In the genomic region with DNA sequence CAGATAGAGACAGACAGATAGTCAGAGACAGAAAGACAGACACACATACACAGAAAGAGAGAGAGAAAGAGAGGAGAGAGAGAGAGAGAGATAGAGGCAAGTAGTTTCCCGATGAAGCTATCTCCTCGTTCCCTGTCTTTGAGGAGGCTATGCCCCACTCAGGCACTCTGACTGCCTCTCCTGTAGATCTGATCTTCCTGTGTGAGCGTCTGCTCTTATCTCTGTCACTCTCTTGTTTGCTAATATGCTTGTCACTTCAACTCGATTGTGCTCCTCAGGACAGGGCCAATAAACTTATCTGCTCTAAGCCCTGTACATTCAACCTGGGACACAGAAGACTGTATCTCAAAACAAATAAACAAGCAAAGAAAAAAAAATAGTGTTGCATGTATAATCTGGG, we compare ENCODE assay signal across 31 mouse cellular contexts. TPM values are rescaled to one million over a fixed set of nuclear protein-coding genes. Genes with fewer than 3 reads are reported as not detected.
DNase-seq lines count a peak whose midpoint lies in the region; ATAC-seq and TF ChIP-seq lines count a peak whose summit lies in the region.
"Had no signal": no experiment of that assay in that cellular context is flagged by ENCODE, and none has a peak within 500 bp of the region (broad histone marks: within the 10 kb centered on the region; RNA-seq: fewer than 3 reads in every experiment).

No protein-coding gene starts in this region.

- H3K27me3 ChIP-seq in G1E (ENCODE audit: insufficient read depth, low read length) (peaks cover 5% of the 10 kb centered on the region; the same call in 1 of the 2 replicates), MEL (ENCODE audit: control insufficient read depth in 1 of 2, insufficient read depth in 2 of 2, low read length in 2 of 2) (no peaks in the 10 kb centered on the region)
- peaks cover under 1% of the 10 kb centered on the region; the same call in 1 of the 2 replicates for H3K27me3 ChIP-seq in liver, embryonic 12.5 days (replicated peaks)
- no peaks in the 10 kb centered on the region for H3K27me3 ChIP-seq in liver, postnatal 0 days (ENCODE audit: insufficient read depth, low read length)
- H3K27me3 ChIP-seq: CH12.LX; embryonic facial prominence, embryonic 12.5 days; kidney, embryonic 15.5 days; limb, embryonic 13.5 days; midbrain, embryonic 12.5 days; neural tube, embryonic 12.5 days had no signal

- peak overlapping the region; percentile 58 for H3K4me2 ChIP-seq in liver, embryonic 12.5 days
- no peak overlapping the region for H3K4me2 ChIP-seq in liver, postnatal 0 days (ENCODE audit: low read depth, low read length)
- H3K4me2 ChIP-seq: embryonic facial prominence, embryonic 12.5 days; forebrain, embryonic 12.5 days; heart, embryonic 13.5 days; kidney, embryonic 15.5 days; limb, embryonic 13.5 days; lung, embryonic 14.5 days; midbrain, embryonic 12.5 days; neural tube, embryonic 12.5 days had no signal

- WGBS in liver, embryonic 12.5 days (ENCODE audit: insufficient replicate concordance), result 2% methylated on average over 4 of the region's 4 CpGs
- WGBS in liver, postnatal 0 days (ENCODE audit: insufficient replicate concordance), result 19% methylated on average over 4 of the region's 4 CpGs

- H3K9me3 ChIP-seq in G1E (replicated peaks) (no peaks in the 10 kb centered on the region), MEL (replicated peaks; ENCODE audit: insufficient read depth, low read length) (no peaks in the 10 kb centered on the region)
- H3K9me3 ChIP-seq in liver, embryonic 12.5 days (replicated peaks), result no peaks in the 10 kb centered on the region
- no peaks in the 10 kb centered on the region for H3K9me3 ChIP-seq in liver, postnatal 0 days (ENCODE audit: low read length)
- H3K9me3 ChIP-seq: embryonic facial prominence, embryonic 12.5 days; forebrain, embryonic 12.5 days; heart, embryonic 13.5 days; hindbrain, embryonic 10.5 days; kidney, embryonic 15.5 days; limb, embryonic 13.5 days; midbrain, embryonic 12.5 days; neural tube, embryonic 12.5 days had no signal

- ATAC-seq in G1E (ENCODE audit: extremely low read depth, insufficient number of reproducible peaks, low FRiP score, poor library complexity, severe bottlenecking), result peak; percentile 75
- ATAC-seq in liver, embryonic 12.5 days, result peak; percentile 64
- no peak for ATAC-seq in liver, postnatal 0 days
- no peak for ATAC-seq in frontal cortex, adult (ENCODE audit: low TSS enrichment)
- ATAC-seq: forebrain, postnatal 0 days; hindbrain, embryonic 16.5 days; Patski had no signal

- no peaks in the 10 kb centered on the region for H3K79me2 ChIP-seq in MEL (ENCODE audit: control insufficient read depth, insufficient read depth, low read length, poor library complexity)

- H3K4me3 ChIP-seq in G1E (ENCODE audit: low read depth, low read length) (no peak overlapping the region; the same call in 1 of the 2 replicates), MEL (ENCODE audit: control insufficient read depth in 1 of 2, insufficient read depth in 1 of 2, low read depth in 2 of 2, low read length in 2 of 2) (peak overlapping the region in 1 of 2 experiments; percentile 20; a peak in 2 of 4 replicates)
- no peak overlapping the region for H3K4me3 ChIP-seq in liver, embryonic 12.5 days
- H3K4me3 ChIP-seq in liver, postnatal 0 days (ENCODE audit: low read depth, low read length), result no peak overlapping the region
- H3K4me3 ChIP-seq: embryonic facial prominence, embryonic 12.5 days; forebrain, embryonic 12.5 days; heart, embryonic 13.5 days; hindbrain, embryonic 10.5 days; kidney, embryonic 15.5 days; limb, embryonic 13.5 days; midbrain, embryonic 12.5 days; myocyte; neural tube, embryonic 12.5 days had no signal

- H3K36me3 ChIP-seq in G1E (replicated peaks), result no peaks in the 10 kb centered on the region
- H3K36me3 ChIP-seq in MEL (ENCODE audit: control insufficient read depth in 1 of 2, insufficient read depth in 2 of 2, low read length in 2 of 2), result peaks cover 0 to 62% of the 10 kb centered on the region in 2 experiments; a peak in 2 of 4 replicates
- no peaks in the 10 kb centered on the region for H3K36me3 ChIP-seq in liver, embryonic 12.5 days
- H3K36me3 ChIP-seq in liver, postnatal 0 days (replicated peaks; ENCODE audit: insufficient read depth, low read length), result no peaks in the 10 kb centered on the region
- H3K36me3 ChIP-seq: embryonic facial prominence, embryonic 12.5 days; forebrain, embryonic 12.5 days; heart, embryonic 13.5 days; hindbrain, embryonic 10.5 days; kidney, embryonic 15.5 days; limb, embryonic 13.5 days; midbrain, embryonic 12.5 days; neural tube, embryonic 12.5 days had no signal

- peak overlapping the region; percentile 44 for H3K27ac ChIP-seq in MEL (ENCODE audit: control insufficient read depth, low read depth, low read length)
- H3K27ac ChIP-seq in liver, embryonic 12.5 days, result peak overlapping the region; percentile 95
- no peak overlapping the region for H3K27ac ChIP-seq in liver, postnatal 0 days (ENCODE audit: low read depth)
- H3K27ac ChIP-seq: embryonic facial prominence, embryonic 12.5 days; forebrain, embryonic 12.5 days; heart, embryonic 13.5 days; kidney, embryonic 15.5 days; limb, embryonic 13.5 days; midbrain, embryonic 12.5 days; neural tube, embryonic 12.5 days had no signal

- no peak for TF ChIP-seq EP300 in MEL (IDR thresholded peaks at IDR 0.05; ENCODE audit: low read depth in 1 of 2, low read length in 2 of 2)
- TF ChIP-seq EP300 in liver, postnatal 0 days (IDR thresholded peaks at IDR 0.05; ENCODE audit: low read depth), result 0 out of 2 replicates have a peak, but pooled peaks have one; percentile 28

- TF ChIP-seq POLR2A in MEL (IDR thresholded peaks at IDR 0.05; ENCODE audit: control insufficient read depth in 1 of 2, insufficient read depth in 1 of 2, low read depth in 1 of 2, low read length in 2 of 2, poor library complexity in 1 of 2), result peak in 1 of 2 experiments; percentile 20; a peak in 1 of 4 replicates

- DNase-seq in G1E (ENCODE audit: low spot score) (no peak), MEL (ENCODE audit: low read depth, low spot score) (peak; percentile 63)
- no peak for DNase-seq in liver, postnatal 0 days
- no peak for DNase-seq in spleen, postnatal 4 days (ENCODE audit: low spot score in 2 of 2)
- no peak for DNase-seq in lung, adult 18-20 months
- DNase-seq: adrenal gland, postnatal 10 days; B cell, adult 2 months; cerebellum, adult 8-10 months; cerebellum, postnatal 25 days; embryo, embryonic 11 days; forebrain, postnatal 0 days; gastrocnemius, postnatal 10 days; heart, postnatal 10 days; kidney, adult 18-20 months; kidney, postnatal 25 days; lung, embryonic 14.5 days; right cerebral cortex, postnatal 4 days had no signal

- H3K9ac ChIP-seq in MEL (ENCODE audit: control insufficient read depth, low read depth, low read length, poor library complexity, severe bottlenecking), result no peak overlapping the region
- H3K9ac ChIP-seq in liver, embryonic 12.5 days, result 0 out of 2 replicates have a peak overlapping the region, but pooled peaks have one; percentile 48
- H3K9ac ChIP-seq in liver, postnatal 0 days (replicated peaks), result no peak overlapping the region
- H3K9ac ChIP-seq: embryonic facial prominence, embryonic 12.5 days; forebrain, embryonic 12.5 days; forebrain, postnatal 0 days; heart, embryonic 13.5 days; kidney, embryonic 15.5 days; limb, embryonic 13.5 days; lung, embryonic 14.5 days; midbrain, embryonic 12.5 days; neural tube, embryonic 12.5 days had no signal

- no peak for TF ChIP-seq RAD21 in MEL (IDR thresholded peaks at IDR 0.05; ENCODE audit: low read depth, low read length)

- no peak for TF ChIP-seq CTCF in G1E (IDR thresholded peaks at IDR 0.05; ENCODE audit: low read depth, low read length)
- TF ChIP-seq CTCF in MEL (IDR thresholded peaks at IDR 0.05 in 2 of 3, conservative IDR thresholded peaks at IDR 0.05 in 1 of 3; ENCODE audit: control insufficient read depth in 1 of 3, insufficient read depth in 1 of 3, low read depth in 2 of 3, low read length in 3 of 3, poor library complexity in 1 of 3, severe bottlenecking in 1 of 3), result no peak
- TF ChIP-seq CTCF in liver, postnatal 0 days (IDR thresholded peaks at IDR 0.05; ENCODE audit: low read depth), result no peak

- H3K4me1 ChIP-seq in G1E (ENCODE audit: insufficient read depth, low read depth, low read length) (peaks cover 52% of the 10 kb centered on the region), MEL (ENCODE audit: control insufficient read depth in 1 of 2, insufficient read depth in 2 of 2, low read length in 2 of 2) (peaks cover 54 to 58% of the 10 kb centered on the region in 2 experiments)
- peaks cover 97% of the 10 kb centered on the region for H3K4me1 ChIP-seq in liver, embryonic 12.5 days
- H3K4me1 ChIP-seq in liver, postnatal 0 days (ENCODE audit: insufficient read depth), result peaks cover 39% of the 10 kb centered on the region
- H3K4me1 ChIP-seq: embryonic facial prominence, embryonic 12.5 days; kidney, embryonic 15.5 days; limb, embryonic 13.5 days; midbrain, embryonic 12.5 days; neural tube, embryonic 12.5 days had no signal

TF ChIP-seq in MEL, 35 proteins besides CTCF, POLR2A, EP300 and RAD21:
- TF ChIP-seq GATA1 (IDR thresholded peaks at IDR 0.05; ENCODE audit: low read depth, low read length) (peak; percentile 93), NELFE (IDR thresholded peaks at IDR 0.05; ENCODE audit: low read depth, low read length) (no peak), TBP (IDR thresholded peaks at IDR 0.05; ENCODE audit: low read depth, low read length) (peak; percentile 43; the same call in 1 of the 2 replicates), RCOR1 (IDR thresholded peaks at IDR 0.05; ENCODE audit: low read depth, low read length) (no peak), GABPA (IDR thresholded peaks at IDR 0.05; ENCODE audit: low read depth, low read length) (no peak)

RNA-seq across cellular contexts. Expression of gene Pdzd8, which starts 13.6 kb away (rescaled TPM):
- total RNA-seq in G1E (2014; fragmentation: Nextera tagmentation) (81.6 and 85.5 TPM in 2 replicates), G1E (2017) (35.1 and 40.0 TPM in 2 replicates), MEL (2012; rRNA removed) (49.8 and 52.1 TPM in 2 replicates)
- polyA plus RNA-seq in G1E (2012) (15.1 and 17.4 TPM in 2 replicates), MEL (2012; ENCODE audit: insufficient read depth in 1 of 2, insufficient read length in 2 of 2, low read depth in 1 of 2, low replicate concordance in 2 of 2, missing spikeins in 1 of 2) (100 to 1,000 TPM in 1 of 2 experiments, 10 to 100 TPM in 1; 46.4 to 137 TPM)
- 9.1 and 9.7 TPM in 2 replicates for polyA plus RNA-seq in liver, embryonic 12.5 days (2016; fragmentation: Nextera tagmentation; extraction: Ambion mirVana)
- polyA plus RNA-seq in liver, postnatal 0 days (2015; fragmentation: Nextera tagmentation; extraction: Ambion mirVana), result 3.1 and 3.4 TPM in 2 replicates

RNA-seq across cellular contexts. Expression of gene Rps12-ps3, which starts 37.1 kb away (rescaled TPM):
- total RNA-seq in G1E (2014; fragmentation: Nextera tagmentation) (62.6 and 81.3 TPM in 2 replicates), G1E (2017) (402 and 406 TPM in 2 replicates), MEL (2012; rRNA removed) (348 and 662 TPM in 2 replicates)
- polyA plus RNA-seq in G1E (2012) (33.9 and 53.3 TPM in 2 replicates), MEL (2012; ENCODE audit: insufficient read depth in 1 of 2, insufficient read length in 2 of 2, low read depth in 1 of 2, low replicate concordance in 2 of 2, missing spikeins in 1 of 2) (1,000 to 10,000 TPM in 1 of 2 experiments, not detected in 1; 4,283 TPM)
- 8.7 and 15.2 TPM in 2 replicates for polyA plus RNA-seq in liver, embryonic 12.5 days (2016; fragmentation: Nextera tagmentation; extraction: Ambion mirVana)
- polyA plus RNA-seq in liver, postnatal 0 days (2015; fragmentation: Nextera tagmentation; extraction: Ambion mirVana), result 12.3 and 24.8 TPM in 2 replicates

Comparison
In these comparisons a context has a peak if more than half of its experiments do, and no peak if none do; other contexts are left out.
1. ATAC-seq: peak in G1E (single experiment) and liver, embryonic 12.5 days (single experiment); none in liver, postnatal 0 days (single experiment) and frontal cortex, adult (single experiment).